Mouse (Mus musculus) neural tube, embryonic 15.5 days (tissue): ENCODE measurements around the gene Ints6. TPM values are rescaled to one million over a fixed set of nuclear protein-coding genes. Genes with fewer than 3 reads are reported as not detected.

Experiments
- ATAC-seq: fragments of 200-750 bp; cut with Nextera tagmentation; 2 replicates; pipeline ENCODE4 v1.8.0; 2017; ENCODE audit warnings: mild to moderate bottlenecking, moderate TSS enrichment, moderate library complexity; ENCODE audit not compliant: low FRiP score
- H3K27ac ChIP-seq: fragments of 300-500 bp; sonication (generic); replicated peaks from 2 replicates; pipeline ENCODE4 v1.5.1; 2015; ENCODE audit warnings: mild to moderate bottlenecking, inconsistent platforms
- H3K27me3 ChIP-seq: fragments of 300-500 bp; sonication (generic); replicated peaks from 2 replicates; pipeline ENCODE4 v1.6.1; 2015; ENCODE audit warnings: inconsistent platforms
- H3K36me3 ChIP-seq: fragments of 300-500 bp; sonication (generic); 2 replicates; pipeline ENCODE4 v1.6.1; 2015; ENCODE audit warnings: inconsistent platforms
- H3K4me1 ChIP-seq: fragments of 300-500 bp; sonication (generic); 2 replicates; pipeline ENCODE4 v1.6.1; 2015; ENCODE audit warnings: inconsistent platforms
- H3K4me2 ChIP-seq: fragments of 300-500 bp; sonication (generic); 2 replicates; pipeline ENCODE4 v1.6.1; 2015; ENCODE audit warnings: inconsistent platforms, mild to moderate bottlenecking, moderate library complexity
- H3K4me3 ChIP-seq: fragments of 300-500 bp; sonication (generic); replicated peaks from 2 replicates; pipeline ENCODE4 v1.5.1; 2015; ENCODE audit warnings: mild to moderate bottlenecking, inconsistent platforms
- H3K9ac ChIP-seq: fragments of 300-500 bp; sonication (generic); replicated peaks from 2 replicates; pipeline ENCODE4 v1.6.1; 2015; ENCODE audit warnings: mild to moderate bottlenecking, inconsistent platforms
- H3K9me3 ChIP-seq: fragments of 300-500 bp; sonication (generic); replicated peaks from 2 replicates; pipeline ENCODE4 v1.6.1; 2016; ENCODE audit warnings: inconsistent platforms
- WGBS: fragments of 180-500 bp; shearing (Covaris S2); methylation state at CpG from one replicate; pipeline ENCODE4 v1.1.7; 2015; ENCODE audit warnings: mixed read lengths; 5-methylcytosine and 5-hydroxymethylcytosine counted together
- polyA plus RNA-seq: library from polyadenylated mRNA; unstranded; fragments of >200 nt; fragmentation: Nextera tagmentation; extraction: Ambion mirVana; gene quantifications from 2 replicates; pipeline ENCODE4 v1.2.1, GENCODE M21; 2015

The Ints6 gene
- polyA plus RNA-seq, 1 experiment from 2014 or later: 13.9 TPM

DNA sequence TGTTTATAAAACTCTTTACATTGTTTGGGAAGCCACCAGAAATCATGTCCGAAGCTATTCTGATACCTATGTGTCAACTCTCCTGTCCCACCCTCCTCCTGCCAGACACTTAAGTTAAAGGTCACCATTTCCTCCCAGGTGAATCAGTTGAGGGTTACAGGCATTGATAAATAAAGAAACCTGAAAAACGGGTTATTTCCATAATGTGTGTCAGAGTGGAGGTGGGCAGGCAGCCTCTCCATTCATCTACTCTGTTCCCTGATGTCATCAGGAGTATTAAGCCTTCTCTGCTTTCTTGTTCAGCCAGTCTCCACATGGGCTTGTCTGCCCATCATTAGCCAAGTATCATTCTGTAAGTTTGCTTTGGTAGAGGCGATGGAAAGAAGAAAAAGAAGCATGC is 14.1 kb upstream of the Ints6 start:
- Histone ChIP-seq H3K4me3 (no peak overlapping the region), H3K27ac (no peak overlapping the region), H3K9ac (no peak overlapping the region), H3K27me3 (no peaks in the 10 kb centered on the region), H3K4me1 (no peaks in the 10 kb centered on the region), H3K9me3 (no peaks in the 10 kb centered on the region), H3K36me3 (no peaks in the 10 kb centered on the region), H3K4me2 (no peak overlapping the region)
- 80% methylated on average over 3 of the region's 3 CpGs for WGBS
- no peak for ATAC-seq

- no peaks in the 10 kb centered on the region for H3K9me3 ChIP-seq
- no peaks in the 10 kb centered on the region for H3K4me1 ChIP-seq
- H3K27me3 ChIP-seq: no peaks in the 10 kb centered on the region
- H3K4me3 ChIP-seq: no peak overlapping the region
- no peak for ATAC-seq
- no peak overlapping the region for H3K27ac ChIP-seq
- H3K9ac ChIP-seq: no peak overlapping the region
- 94% methylated on average over 3 of the region's 3 CpGs for whole genome bisulfite sequencing
- H3K4me2 ChIP-seq: no peak overlapping the region
- no peaks in the 10 kb centered on the region for H3K36me3 ChIP-seq
These were observed 13.3 kb upstream of the Ints6 start for GRCm38 (mm10) chr14:62774246-62774645.

- H3K4me3 ChIP-seq: no peak overlapping the region
- H3K4me2 ChIP-seq: no peak overlapping the region
- 83% methylated on average over 6 of the region's 6 CpGs for WGBS
- H3K4me1 ChIP-seq: no peaks in the 10 kb centered on the region
- H3K27me3 ChIP-seq: no peaks in the 10 kb centered on the region
- no peak for ATAC-seq
- no peaks in the 10 kb centered on the region for H3K36me3 ChIP-seq
- no peaks in the 10 kb centered on the region for H3K9me3 ChIP-seq
- H3K9ac ChIP-seq: no peak overlapping the region
- H3K27ac ChIP-seq: no peak overlapping the region
These were observed 12.8 kb upstream of the Ints6 start for GRCm38 (mm10) chr14:62773766-62774165.

GRCm38 (mm10) chr14:62765398-62765797 is 4.4 kb upstream of the Ints6 start:
- H3K27ac ChIP-seq: no peak overlapping the region
- H3K27me3 ChIP-seq: no peaks in the 10 kb centered on the region
- H3K4me2 ChIP-seq: no peak overlapping the region
- H3K9ac ChIP-seq: no peak overlapping the region
- 0 out of 2 replicates have a peak, but pooled peaks cover 12% of the 10 kb centered on the region for H3K4me1 ChIP-seq
- 76% methylated on average over 2 of the region's 2 CpGs for WGBS
- no peak for ATAC-seq
- H3K4me3 ChIP-seq: no peak overlapping the region
- H3K9me3 ChIP-seq: no peaks in the 10 kb centered on the region
- H3K36me3 ChIP-seq: no peaks in the 10 kb centered on the region

- no peak for ATAC-seq
- peaks cover 14% of the 10 kb centered on the region; the same call in 1 of the 2 replicates for H3K4me1 ChIP-seq
- no peaks in the 10 kb centered on the region for H3K9me3 ChIP-seq
- no peaks in the 10 kb centered on the region for H3K36me3 ChIP-seq
- 80% methylated on average over 5 of the region's 5 CpGs for WGBS
- H3K9ac ChIP-seq: no peak overlapping the region
- H3K27me3 ChIP-seq: no peaks in the 10 kb centered on the region
- H3K27ac ChIP-seq: no peak overlapping the region
- no peak overlapping the region for H3K4me2 ChIP-seq
- no peak overlapping the region for H3K4me3 ChIP-seq
These were observed 3.4 kb upstream of the Ints6 start for GRCm38 (mm10) chr14:62764371-62764770.

- peak overlapping the region; percentile 83 for H3K9ac ChIP-seq
- H3K4me3 ChIP-seq: peak overlapping the region; percentile 94
- WGBS: 3% methylated on average over 11 of the region's 11 CpGs
- ATAC-seq: no peak
- peaks cover 21% of the 10 kb centered on the region; the same call in 1 of the 2 replicates for H3K4me1 ChIP-seq
- H3K9me3 ChIP-seq: no peaks in the 10 kb centered on the region
- peaks cover 3% of the 10 kb centered on the region; the same call in 1 of the 2 replicates for H3K36me3 ChIP-seq
- peak overlapping the region; percentile 97 for H3K27ac ChIP-seq
- peak overlapping the region; percentile 66 for H3K4me2 ChIP-seq
- no peaks in the 10 kb centered on the region for H3K27me3 ChIP-seq
These were observed 974 bp upstream of the Ints6 start for GRCm38 (mm10) chr14:62761943-62762342.

GRCm38 (mm10) chr14:62760321-62761035 is 491 bp downstream of the Ints6 start:
- Histone ChIP-seq H3K4me3 (peak overlapping the region; percentile 94), H3K9me3 (no peaks in the 10 kb centered on the region), H3K36me3 (peaks cover 3% of the 10 kb centered on the region; the same call in 1 of the 2 replicates), H3K27ac (peak overlapping the region; percentile 99), H3K27me3 (no peaks in the 10 kb centered on the region), H3K9ac (peak overlapping the region; percentile 99), H3K4me2 (peak overlapping the region; percentile 82), H3K4me1 (peaks cover 21% of the 10 kb centered on the region; the same call in 1 of the 2 replicates)
- ATAC-seq: peak; percentile 49
- under 1% methylated on average over 45 of the region's 68 CpGs for WGBS

- Histone ChIP-seq H3K9me3 (no peaks in the 10 kb centered on the region), H3K4me1 (peaks cover 21% of the 10 kb centered on the region; the same call in 1 of the 2 replicates), H3K36me3 (peaks cover 3% of the 10 kb centered on the region; the same call in 1 of the 2 replicates), H3K4me3 (peak overlapping the region; percentile 94), H3K4me2 (peak overlapping the region; percentile 82), H3K27ac (peak overlapping the region; percentile 99), H3K27me3 (no peaks in the 10 kb centered on the region), H3K9ac (peak overlapping the region; percentile 99)
- 1% methylated on average over 27 of the region's 38 CpGs for WGBS
- ATAC-seq: peak; percentile 29
These were observed 1.1 kb downstream of the Ints6 start for GRCm38 (mm10) chr14:62759771-62760320.

GRCm38 (mm10) chr14:62758714-62759113 is 2.3 kb downstream of the Ints6 start:
- Histone ChIP-seq H3K27ac (no peak overlapping the region; the same call in 1 of the 2 replicates), H3K4me2 (no peak overlapping the region)
- 94% methylated on average over 5 of the region's 5 CpGs for WGBS

DNA sequence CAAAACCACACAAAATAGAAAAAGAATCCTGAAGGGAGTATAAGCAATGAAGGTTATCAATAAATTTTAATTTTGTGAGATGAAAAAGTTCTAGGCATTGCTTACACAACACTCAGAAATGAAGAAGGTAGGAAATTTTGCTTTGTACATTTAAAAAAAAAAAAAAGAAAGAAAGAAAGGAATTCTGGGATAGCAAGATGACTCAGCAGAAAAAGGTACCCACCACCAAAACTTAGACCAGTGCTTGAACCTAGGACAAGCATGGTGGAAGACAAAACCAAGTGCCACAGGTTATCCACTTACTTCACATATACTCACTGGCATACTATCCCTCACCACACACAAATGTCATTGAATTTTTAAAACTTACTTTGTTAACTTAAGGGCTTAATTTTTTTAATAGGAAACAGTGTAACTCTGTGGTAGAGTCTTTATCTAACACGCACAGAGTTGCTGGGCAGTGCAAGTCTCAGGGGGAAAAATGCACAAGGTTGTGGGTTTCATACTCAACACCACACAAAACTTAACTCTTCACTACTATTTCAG is 5.8 kb downstream of the Ints6 start:
- H3K27ac ChIP-seq: no peak overlapping the region
- WGBS: 97% methylated on average over 1 of the region's 1 CpGs
- peaks cover 9% of the 10 kb centered on the region; the same call in 1 of the 2 replicates for H3K4me1 ChIP-seq
- H3K36me3 ChIP-seq: peaks cover 7% of the 10 kb centered on the region; the same call in 1 of the 2 replicates
- H3K9ac ChIP-seq: no peak overlapping the region
- ATAC-seq: no peak
- no peaks in the 10 kb centered on the region for H3K9me3 ChIP-seq
- H3K4me2 ChIP-seq: no peak overlapping the region
- H3K4me3 ChIP-seq: no peak overlapping the region
- no peaks in the 10 kb centered on the region for H3K27me3 ChIP-seq

More at GRCm38 (mm10) chr14:62758714-62759113, 2.3 kb downstream of the Ints6 start:
- Histone ChIP-seq H3K27me3 (no peaks in the 10 kb centered on the region), H3K4me3 (no peak overlapping the region), H3K4me1 (peaks cover 21% of the 10 kb centered on the region; the same call in 1 of the 2 replicates), H3K36me3 (peaks cover 3% of the 10 kb centered on the region; the same call in 1 of the 2 replicates), H3K9ac (no peak overlapping the region), H3K9me3 (no peaks in the 10 kb centered on the region)
- no peak for ATAC-seq

DNA sequence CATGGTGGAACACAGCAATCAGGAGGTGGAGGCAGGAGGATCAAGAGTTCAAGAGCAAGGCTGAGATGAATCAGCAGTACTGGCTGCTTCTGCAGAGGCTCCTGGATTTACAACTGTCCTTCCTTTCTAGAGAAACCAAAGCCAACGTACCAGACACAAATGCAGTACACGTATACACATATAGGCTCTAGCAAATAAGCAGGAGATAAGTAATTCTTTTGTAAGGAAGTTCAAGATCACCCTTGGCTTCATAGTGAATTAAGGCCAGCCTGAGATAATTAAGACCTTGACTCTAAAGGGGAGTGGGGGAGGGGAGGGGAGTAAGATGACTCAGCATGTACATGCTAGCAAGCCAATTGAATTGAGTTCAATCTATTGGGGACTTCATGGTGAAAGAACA is 9.5 kb downstream of the Ints6 start:
- Histone ChIP-seq H3K4me3 (no peak overlapping the region), H3K9ac (no peak overlapping the region), H3K27ac (no peak overlapping the region)

GRCm38 (mm10) chr14:62735646-62736045 is 25.3 kb downstream of the Ints6 start:
- Histone ChIP-seq H3K9ac (no peak overlapping the region), H3K27ac (no peak overlapping the region), H3K4me1 (no peaks in the 10 kb centered on the region), H3K4me2 (no peak overlapping the region), H3K36me3 (peaks cover 12% of the 10 kb centered on the region), H3K4me3 (no peak overlapping the region), H3K9me3 (no peaks in the 10 kb centered on the region), H3K27me3 (no peaks in the 10 kb centered on the region)
- 96% methylated on average over 1 of the region's 1 CpGs for WGBS
- no peak for ATAC-seq

More for the DNA sequence above, 9.5 kb downstream of the Ints6 start:
- Histone ChIP-seq H3K36me3 (peaks cover 4% of the 10 kb centered on the region; the same call in 1 of the 2 replicates), H3K27me3 (no peaks in the 10 kb centered on the region), H3K4me2 (no peak overlapping the region), H3K9me3 (no peaks in the 10 kb centered on the region), H3K4me1 (no peaks in the 10 kb centered on the region)
- no peak for ATAC-seq
- 82% methylated on average over 2 of the region's 2 CpGs for WGBS
